Mouse (Mus musculus) forebrain, embryonic 13.5 days (tissue): Measurements from ENCODE around the gene Nat8f1. TPM values are rescaled to one million over a fixed set of nuclear protein-coding genes. Genes with fewer than 3 reads are reported as not detected.
A peak's percentile ranks its signal among the peaks of the same experiment; 100 is the strongest.
"Not testable (repeated sequence)": the region's sequence is repeated elsewhere in the genome, so short reads cannot be mapped to it uniquely, and the experiment has no call there.

Experiments used
- ATAC-seq: fragments of 200-750 bp; cut with Nextera tagmentation; 2 replicates; pipeline ENCODE4 v1.8.0; 2017
- H3K27ac ChIP-seq: fragments of 300-500 bp; sonication (generic); 2 replicates; pipeline ENCODE4 v1.5.1; 2015; ENCODE audit warnings: inconsistent platforms, mild to moderate bottlenecking, moderate library complexity
- H3K27me3 ChIP-seq: fragments of 300-500 bp; sonication (generic); 2 replicates; pipeline ENCODE4 v1.6.1; 2015; ENCODE audit warnings: mild to moderate bottlenecking, inconsistent platforms
- H3K36me3 ChIP-seq: fragments of 300-500 bp; sonication (generic); 2 replicates; pipeline ENCODE4 v1.6.1; 2015; ENCODE audit warnings: mild to moderate bottlenecking, inconsistent platforms; ENCODE audit not compliant: poor library complexity, severe bottlenecking
- H3K4me1 ChIP-seq: fragments of 300-500 bp; sonication (generic); 2 replicates; pipeline ENCODE4 v1.6.1; 2015; ENCODE audit warnings: inconsistent platforms
- H3K4me2 ChIP-seq: fragments of 300-500 bp; sonication (generic); 2 replicates; pipeline ENCODE4 v1.6.1; 2015; ENCODE audit warnings: inconsistent platforms, mild to moderate bottlenecking, moderate library complexity
- H3K4me3 ChIP-seq: fragments of 300-500 bp; sonication (generic); 2 replicates; pipeline ENCODE4 v1.5.1; 2015; ENCODE audit warnings: mild to moderate bottlenecking, inconsistent platforms
- H3K9ac ChIP-seq: fragments of 300-500 bp; sonication (generic); 2 replicates; pipeline ENCODE4 v1.6.1; 2015; ENCODE audit warnings: mild to moderate bottlenecking, inconsistent platforms
- H3K9me3 ChIP-seq: fragments of 300-500 bp; sonication (generic); replicated peaks from 2 replicates; pipeline ENCODE4 v1.6.1; 2016; ENCODE audit warnings: inconsistent platforms
- WGBS: fragments of 180-500 bp; shearing (Covaris S2); methylation state at CpG from one replicate; pipeline ENCODE4 v1.1.7; 2015; 5-methylcytosine and 5-hydroxymethylcytosine counted together
- polyA plus RNA-seq: library from polyadenylated mRNA; unstranded; fragments of >200 nt; fragmentation: Nextera tagmentation; extraction: Ambion mirVana; gene quantifications from 2 replicates; pipeline ENCODE4 v1.2.1, GENCODE M21; 2015

Gene Nat8f1
- 9.2 and 10.8 TPM in 2 replicates for polyA plus RNA-seq

DNA sequence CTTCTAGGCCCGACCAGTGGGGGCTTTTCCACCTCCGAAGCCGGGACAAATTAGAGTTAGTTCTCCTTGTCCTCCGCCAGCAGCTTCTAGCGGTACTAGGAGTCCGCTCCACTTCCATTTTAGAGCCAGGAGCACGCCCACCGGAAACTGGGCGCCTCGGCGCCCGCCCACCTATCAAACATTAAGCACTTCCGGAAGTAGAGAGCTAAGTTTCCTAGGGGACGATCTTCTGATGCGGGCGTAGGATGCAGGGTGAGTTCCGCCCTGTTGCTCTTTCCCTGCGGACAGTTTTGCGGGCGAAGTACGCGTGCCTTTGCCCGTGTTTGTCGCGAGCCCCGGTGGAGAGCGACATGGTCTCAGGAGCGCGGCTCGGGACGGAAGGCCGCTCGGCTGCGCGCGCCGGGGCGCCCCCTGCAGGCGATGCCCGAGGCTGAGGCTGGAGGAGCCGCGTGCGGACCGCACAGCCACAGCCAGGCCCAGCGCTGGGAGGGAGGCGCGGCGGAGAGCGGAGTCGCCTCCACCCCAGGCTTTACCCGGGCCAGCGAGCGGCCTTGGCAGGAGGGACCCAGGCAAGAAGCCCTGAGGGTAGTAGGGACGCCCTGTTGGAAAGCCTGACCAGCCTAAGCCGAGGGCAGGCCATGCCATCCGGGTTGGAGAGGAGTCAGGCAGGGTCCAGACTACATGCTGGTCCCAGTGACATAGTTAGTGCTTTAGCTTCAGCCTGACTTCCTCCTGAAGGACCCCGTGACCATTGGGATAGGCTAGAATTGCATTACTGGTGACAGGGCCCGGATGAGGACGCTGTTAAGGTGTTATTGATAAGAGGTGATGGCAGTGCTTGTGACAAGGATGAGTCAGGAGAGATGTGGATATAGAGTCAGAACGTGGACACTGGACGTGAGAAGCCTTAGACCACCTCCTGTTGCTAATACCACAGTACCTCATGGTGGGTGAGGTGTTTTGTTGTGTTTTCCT, at the start of gene Nat8f1:
Gene Nat8f1 (minus strand): TSS at position 149 of the 975 bp plus-strand sequence.
- ATAC-seq: peak; percentile 96
- peak within 1 kb of the TSS; percentile 62 for H3K4me3 ChIP-seq
- not testable (repeated sequence) for H3K36me3 ChIP-seq, H3K27me3 ChIP-seq, H3K9me3 ChIP-seq
- H3K4me2 ChIP-seq: peak within 1 kb of the TSS; percentile 82
- H3K27ac ChIP-seq: peak within 1 kb of the TSS; percentile 78
- 1% methylated on average over 60 of the region's 61 CpGs for WGBS
- H3K4me1 ChIP-seq: peaks cover 19% of the 10 kb centered on the region
- peak within 1 kb of the TSS; percentile 81 for H3K9ac ChIP-seq

DNA sequence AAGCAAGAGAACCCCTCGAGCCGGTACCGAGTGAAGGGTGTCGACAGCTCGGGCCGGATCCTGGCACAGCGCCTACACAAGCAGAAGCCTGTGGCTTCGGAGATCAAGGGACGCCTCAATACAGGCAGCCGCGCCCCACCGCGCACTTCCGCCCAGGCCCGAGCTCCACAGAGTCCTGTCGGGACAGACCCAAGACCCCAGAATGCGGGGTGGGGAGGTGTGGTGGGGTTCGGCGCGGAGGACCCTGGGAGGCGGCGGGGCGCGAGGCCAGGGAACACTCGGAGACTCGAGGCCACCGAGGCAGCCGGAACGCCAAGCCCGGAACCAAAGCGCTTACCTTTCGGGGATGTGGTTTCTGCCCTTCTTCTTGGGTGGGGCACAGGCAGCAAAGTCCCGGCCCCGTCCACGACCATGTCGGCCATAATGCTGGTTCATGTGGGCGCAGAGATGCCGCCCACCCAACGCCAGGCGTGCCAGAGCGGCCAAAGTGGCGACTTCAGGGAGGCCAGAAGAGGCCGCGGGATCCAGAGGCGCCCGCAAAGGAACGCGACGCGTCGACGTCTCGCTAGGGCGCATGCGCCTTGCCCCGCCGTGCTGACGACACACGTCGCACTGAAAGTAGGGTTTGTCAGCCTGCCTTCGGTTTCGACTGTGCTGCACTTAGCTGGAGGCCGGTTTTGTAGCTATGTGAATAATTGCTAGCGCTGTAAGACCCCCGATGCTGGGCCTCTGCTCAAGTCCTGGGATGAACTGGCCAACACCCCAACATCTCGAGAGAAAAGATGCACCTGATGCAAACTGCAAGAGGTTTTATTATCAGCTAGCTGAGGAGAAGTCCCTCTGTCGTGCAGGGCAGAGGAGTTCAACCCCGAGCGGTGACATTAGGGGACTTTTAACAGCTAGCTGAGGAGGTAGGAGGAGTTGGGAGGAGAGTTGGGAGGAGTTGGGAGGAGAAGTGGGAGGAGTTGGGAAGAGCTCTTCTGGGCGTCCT, 45.9 kb upstream of the Nat8f1 start, which contains the start of gene Dusp11:
Gene Dusp11 (minus strand): TSS at position 567 of the 991 bp plus-strand sequence.
- peaks cover 18% of the 10 kb centered on the region for H3K4me1 ChIP-seq
- WGBS: under 1% methylated on average over 70 of the region's 70 CpGs
- no peaks in the 10 kb centered on the region for H3K27me3 ChIP-seq
- no peaks in the 10 kb centered on the region for H3K9me3 ChIP-seq
- H3K9ac ChIP-seq: peak within 1 kb of the TSS; percentile 94
- peak within 1 kb of the TSS; percentile 93 for H3K4me3 ChIP-seq
- H3K27ac ChIP-seq: peak within 1 kb of the TSS; percentile 95
- H3K4me2 ChIP-seq: peak within 1 kb of the TSS; percentile 83
- peak; percentile 97 for ATAC-seq
- peaks cover 20% of the 10 kb centered on the region for H3K36me3 ChIP-seq

- no peak for ATAC-seq
- Histone ChIP-seq H3K4me3 (no peak overlapping the region), H3K36me3 (peaks cover 50% of the 10 kb centered on the region), H3K9me3 (no peaks in the 10 kb centered on the region), H3K27ac (no peak overlapping the region), H3K9ac (no peak overlapping the region), H3K27me3 (no peaks in the 10 kb centered on the region), H3K4me1 (peaks cover 18% of the 10 kb centered on the region), H3K4me2 (no peak overlapping the region)
- WGBS: 85% methylated on average over 3 of the region's 3 CpGs
Observed at GRCm38 (mm10) chr6:85957581-85957980, 42.1 kb upstream of the Nat8f1 start.

GRCm38 (mm10) chr6:85948549-85948948, 33.1 kb upstream of the Nat8f1 start:
- Histone ChIP-seq H3K36me3 (peaks cover 88% of the 10 kb centered on the region), H3K9me3 (no peaks in the 10 kb centered on the region)
- ATAC-seq: no peak

DNA sequence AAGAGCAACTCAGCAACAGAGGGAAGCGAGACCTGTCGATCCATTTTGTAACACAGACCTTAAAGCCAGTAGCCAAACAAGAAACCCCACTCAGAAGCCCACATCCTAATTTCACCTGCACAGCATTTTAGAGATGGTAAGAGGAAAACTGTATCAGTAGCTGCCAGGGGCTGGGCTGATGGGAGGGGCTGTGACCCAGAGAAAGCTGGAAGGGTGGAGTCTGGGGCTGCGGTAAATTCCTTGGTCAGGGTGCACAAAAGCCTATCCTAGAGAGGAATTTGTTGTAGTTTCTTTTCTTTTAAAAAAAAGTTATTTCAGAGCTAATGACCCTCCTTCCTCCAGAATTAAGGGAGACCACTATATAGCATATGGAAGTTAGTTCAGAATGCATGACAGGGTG, 27.0 kb upstream of the Nat8f1 start:
- 96% methylated on average over 3 of the region's 3 CpGs for WGBS
- no peak overlapping the region for H3K27ac ChIP-seq
- no peaks in the 10 kb centered on the region for H3K4me1 ChIP-seq
- no peak for ATAC-seq
- H3K4me2 ChIP-seq: no peak overlapping the region
- H3K4me3 ChIP-seq: no peak overlapping the region
- H3K36me3 ChIP-seq: peaks cover 59% of the 10 kb centered on the region
- H3K27me3 ChIP-seq: no peaks in the 10 kb centered on the region
- no peaks in the 10 kb centered on the region for H3K9me3 ChIP-seq
- no peak overlapping the region for H3K9ac ChIP-seq

More at GRCm38 (mm10) chr6:85948549-85948948, 33.1 kb upstream of the Nat8f1 start:
- Histone ChIP-seq H3K4me3 (no peak overlapping the region), H3K4me2 (no peak overlapping the region), H3K27ac (no peak overlapping the region), H3K27me3 (no peaks in the 10 kb centered on the region), H3K9ac (no peak overlapping the region), H3K4me1 (no peaks in the 10 kb centered on the region)
- 86% methylated on average over 6 of the region's 6 CpGs for WGBS

DNA sequence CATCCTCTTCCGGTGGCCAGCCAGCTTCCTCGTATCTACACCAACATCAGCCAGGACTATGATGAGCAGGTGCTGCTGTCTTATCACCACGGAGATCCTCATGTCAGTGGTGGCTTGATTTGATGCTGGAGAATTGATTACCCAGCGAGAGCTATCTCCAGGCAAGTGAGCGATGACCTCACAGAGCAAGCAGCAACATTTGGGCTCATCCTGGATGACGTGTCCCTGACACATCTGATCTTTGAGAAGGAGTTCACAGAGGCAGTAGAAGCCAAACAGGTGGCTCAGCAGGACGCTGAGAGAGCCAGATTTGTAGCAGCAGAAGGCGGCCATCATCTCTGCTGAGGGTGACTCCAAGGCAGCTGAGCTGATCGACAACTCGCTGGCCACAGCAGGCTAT, 23.2 kb upstream of the Nat8f1 start:
- H3K9me3 ChIP-seq: no peaks in the 10 kb centered on the region
- H3K27ac ChIP-seq: no peak overlapping the region
- no peaks in the 10 kb centered on the region for H3K27me3 ChIP-seq
- H3K36me3 ChIP-seq: peaks cover 23% of the 10 kb centered on the region
- H3K4me3 ChIP-seq: no peak overlapping the region
- ATAC-seq: no peak
- peaks cover 3% of the 10 kb centered on the region; the same call in 1 of the 2 replicates for H3K4me1 ChIP-seq
- H3K4me2 ChIP-seq: no peak overlapping the region
- WGBS: 87% methylated on average over 10 of the region's 10 CpGs
- no peak overlapping the region for H3K9ac ChIP-seq

GRCm38 (mm10) chr6:85936508-85937465, 21.3 kb upstream of the Nat8f1 start:
- peak; percentile 96 for ATAC-seq
- H3K27ac ChIP-seq: peak overlapping the region; percentile 49
- 2% methylated on average over 49 of the region's 50 CpGs for WGBS
- H3K4me1 ChIP-seq, H3K27me3 ChIP-seq, H3K9me3 ChIP-seq: not testable (repeated sequence)
- H3K4me3 ChIP-seq: peak overlapping the region; percentile 43
- peak overlapping the region; percentile 61 for H3K4me2 ChIP-seq
- H3K36me3 ChIP-seq: peaks cover 14% of the 10 kb centered on the region
- H3K9ac ChIP-seq: peak overlapping the region; percentile 59

DNA sequence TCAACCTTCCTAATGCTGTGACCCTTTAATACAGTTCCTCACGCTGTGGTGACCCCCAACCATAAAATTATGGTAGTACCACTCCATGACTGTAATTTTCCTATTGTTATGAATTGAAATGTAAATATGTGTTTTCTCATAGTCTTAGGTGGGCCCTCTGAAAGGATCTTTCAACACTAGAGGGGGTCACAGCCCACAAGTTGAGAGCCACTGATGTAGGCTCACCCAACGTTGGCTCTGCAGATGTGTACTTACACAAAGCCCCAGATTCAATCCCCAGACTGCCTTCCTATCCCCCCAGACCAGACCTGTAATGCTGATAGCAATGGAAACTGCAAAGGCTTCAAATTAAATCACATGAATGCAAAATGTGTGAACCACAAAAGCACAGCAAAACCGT, 20.2 kb upstream of the Nat8f1 start:
- Histone ChIP-seq H3K27ac (no peak overlapping the region), H3K4me2 (no peak overlapping the region), H3K4me1 (peaks cover 3% of the 10 kb centered on the region; the same call in 1 of the 2 replicates), H3K4me3 (no peak overlapping the region), H3K9ac (no peak overlapping the region), H3K36me3 (peaks cover 11% of the 10 kb centered on the region), H3K27me3 (no peaks in the 10 kb centered on the region), H3K9me3 (no peaks in the 10 kb centered on the region)
- ATAC-seq: no peak
- 69% methylated on average over 3 of the region's 3 CpGs for WGBS

DNA sequence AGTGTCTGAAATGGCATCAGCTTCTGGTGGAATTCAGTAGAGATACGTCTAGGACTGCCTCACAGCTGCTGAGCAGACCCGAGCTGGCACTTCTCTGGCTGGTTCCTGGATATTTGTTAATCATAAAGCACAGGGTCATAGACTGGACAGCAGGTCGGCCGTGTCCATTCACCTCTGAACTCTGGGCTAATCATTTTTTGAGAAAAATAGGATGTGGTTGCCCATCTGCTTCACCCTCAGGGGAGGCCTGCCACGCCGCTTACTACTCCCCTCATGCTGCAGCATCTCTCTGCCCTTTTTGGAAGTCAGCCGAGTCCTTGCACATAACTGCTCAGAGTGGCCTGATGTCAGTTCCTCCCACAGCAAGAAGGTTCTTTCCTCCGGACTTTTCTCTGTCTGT, 18.6 kb upstream of the Nat8f1 start:
- ATAC-seq: no peak
- Histone ChIP-seq H3K9me3 (no peaks in the 10 kb centered on the region), H3K9ac (no peak overlapping the region), H3K4me2 (no peak overlapping the region), H3K27me3 (no peaks in the 10 kb centered on the region), H3K36me3 (peaks cover 27% of the 10 kb centered on the region), H3K27ac (no peak overlapping the region), H3K4me3 (no peak overlapping the region), H3K4me1 (peaks cover 3% of the 10 kb centered on the region; the same call in 1 of the 2 replicates)
- 90% methylated on average over 8 of the region's 8 CpGs for WGBS

DNA sequence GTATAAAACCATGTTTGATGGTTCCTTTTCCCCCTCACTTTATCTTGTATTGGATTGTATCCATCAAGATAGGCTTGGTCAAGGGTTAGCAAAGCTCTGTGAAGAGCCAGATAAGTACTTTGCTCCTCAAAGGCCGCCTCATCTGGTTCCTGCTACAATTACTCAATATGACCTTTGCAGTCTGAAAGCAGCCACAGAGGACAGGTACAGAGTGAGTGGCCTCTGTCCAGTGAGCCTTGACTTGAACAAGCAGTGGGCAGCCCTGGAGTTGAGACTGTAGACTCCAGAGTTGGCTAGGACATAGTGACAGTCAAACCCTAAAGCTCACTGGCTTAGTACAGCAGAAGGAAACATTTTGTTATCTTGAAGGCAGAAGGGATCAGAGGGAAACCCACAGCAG, 13.8 kb upstream of the Nat8f1 start:
- ATAC-seq: no peak

More for the DNA sequence above, 13.8 kb upstream of the Nat8f1 start:
- H3K4me2 ChIP-seq: no peak overlapping the region
- no peaks in the 10 kb centered on the region for H3K9me3 ChIP-seq
- no peaks in the 10 kb centered on the region for H3K27me3 ChIP-seq
- WGBS: 92% methylated on average over 1 of the region's 1 CpGs
- no peaks in the 10 kb centered on the region for H3K4me1 ChIP-seq
- no peak overlapping the region for H3K4me3 ChIP-seq
- H3K27ac ChIP-seq: no peak overlapping the region
- peaks cover 70% of the 10 kb centered on the region for H3K36me3 ChIP-seq
- H3K9ac ChIP-seq: no peak overlapping the region
